Mouse (Mus musculus): Measurements from ENCODE around the gene BC030500.

DNA sequence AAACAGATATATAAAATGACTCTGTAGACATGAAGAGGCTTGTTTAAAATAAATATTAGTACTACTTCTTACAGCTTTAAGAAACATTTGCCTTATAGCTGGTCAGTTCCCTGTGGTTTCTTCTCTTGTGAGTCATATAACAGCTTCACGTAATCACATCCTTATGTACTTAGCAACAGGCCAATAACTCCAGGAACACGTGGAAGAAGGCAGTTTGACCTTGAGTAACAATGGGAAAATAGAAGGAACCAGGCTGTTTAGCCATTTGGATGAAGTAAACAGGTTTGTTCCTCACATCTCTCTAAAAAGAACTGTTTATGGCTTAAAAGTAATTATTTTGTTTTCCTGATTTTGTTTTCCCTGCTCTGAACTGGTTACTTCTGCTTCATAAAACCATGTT lies 3.6 kb downstream of the BC030500 start:
- no peak for TF ChIP-seq CTCF (IDR thresholded peaks at IDR 0.05; ENCODE audit: low read depth)
- TF ChIP-seq EP300 (optimal IDR thresholded peaks at IDR 0.05), result no peak
